Mouse (Mus musculus): Measurements from ENCODE around the gene Lst1.
"Not testable (repeated sequence)": the region's sequence is repeated elsewhere in the genome, so short reads cannot be mapped to it uniquely, and the experiment has no call there.

Lst1 gene

GRCm38 (mm10) chr17:35187959-35188610 is at the start of gene Lst1:
Lst1 (minus strand) TSS chr17:35188439.
- no peak for DNase-seq (ENCODE audit: low spot score in 2 of 2)

- DNase-seq (ENCODE audit: low spot score in 2 of 2): no peak
These were observed 49.3 kb upstream of the Lst1 start for GRCm38 (mm10) chr17:35237504-35237903.

GRCm38 (mm10) chr17:35236996-35237395 is 48.8 kb upstream of the Lst1 start:
- DNase-seq (ENCODE audit: low spot score in 2 of 2): no peak

GRCm38 (mm10) chr17:35236390-35236746 is 48.1 kb upstream of the Lst1 start:
- peak; percentile 100 for DNase-seq (ENCODE audit: low spot score in 2 of 2)

DNA sequence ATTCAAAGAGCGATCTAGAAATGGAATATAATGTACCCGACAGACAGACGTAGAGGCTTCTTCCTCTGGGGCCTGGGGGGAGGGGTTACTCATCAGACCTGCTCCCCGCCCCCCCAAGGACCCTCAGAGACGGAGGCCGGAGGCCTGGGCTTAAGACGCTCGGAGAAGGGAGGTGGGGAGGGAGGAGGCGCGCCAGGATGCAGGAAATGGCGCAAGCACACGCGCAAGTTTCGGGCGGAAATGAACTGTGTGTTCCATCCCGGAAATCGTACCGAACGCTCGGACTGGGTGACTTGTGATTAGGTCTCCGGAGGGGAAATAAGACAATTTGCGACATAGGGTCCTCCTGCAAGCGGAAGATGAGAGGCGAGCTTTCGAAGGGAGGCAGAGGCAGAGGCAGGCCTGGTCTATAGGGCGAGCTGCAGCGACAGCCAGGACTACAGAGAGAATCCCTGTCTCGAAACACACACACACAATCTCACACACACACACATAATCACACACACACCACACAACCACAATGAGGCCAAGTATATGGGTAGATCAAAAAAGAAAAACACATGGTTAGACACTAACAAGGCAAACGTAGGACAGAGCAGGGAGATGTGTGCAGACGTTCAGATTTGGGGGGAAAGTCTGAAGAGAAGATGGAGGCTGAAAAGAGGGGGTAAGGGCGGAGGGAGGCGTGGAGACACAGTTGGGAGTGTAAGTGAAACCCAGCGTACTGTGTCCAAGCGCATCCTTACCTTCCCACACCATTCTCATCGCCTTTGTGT is 47.6 kb upstream of the Lst1 start, which contains the start of gene Nfkbil1:
Nfkbil1 (minus strand) TSS at position 179 of the 776 bp plus-strand sequence.
- DNase-seq (ENCODE audit: low spot score in 2 of 2): peak; percentile 81

DNA sequence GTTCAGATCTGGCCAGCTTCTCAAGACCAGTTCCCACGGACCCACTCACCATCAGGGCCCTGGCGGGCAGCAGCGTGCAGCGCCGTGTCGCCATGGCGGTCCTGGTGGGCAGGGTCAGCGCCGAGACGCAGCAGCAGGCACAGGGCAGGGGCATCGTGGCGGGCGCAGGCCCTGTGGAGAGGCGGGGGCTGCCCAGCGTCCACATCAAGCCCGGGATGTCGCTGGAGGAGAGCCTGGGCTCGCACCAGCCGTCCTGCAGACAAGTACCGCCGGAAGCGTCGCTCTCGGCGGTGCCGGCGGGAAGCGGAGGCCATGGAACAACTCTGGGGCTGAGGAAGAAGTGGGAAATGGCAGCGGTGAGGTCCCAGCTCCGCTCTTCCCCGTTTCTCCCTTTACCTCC is 46.7 kb upstream of the Lst1 start:
- DNase-seq (ENCODE audit: low spot score in 2 of 2): no peak

- not testable (repeated sequence) for DNase-seq (ENCODE audit: low spot score in 2 of 2)
These were observed 45.9 kb upstream of the Lst1 start for GRCm38 (mm10) chr17:35234090-35234489.

GRCm38 (mm10) chr17:35233114-35233980 is 45.1 kb upstream of the Lst1 start, which contains the start of gene Atp6v1g2:
Atp6v1g2 (plus strand) TSS chr17:35233660.
- no peak for DNase-seq (ENCODE audit: low spot score in 2 of 2)

DNA sequence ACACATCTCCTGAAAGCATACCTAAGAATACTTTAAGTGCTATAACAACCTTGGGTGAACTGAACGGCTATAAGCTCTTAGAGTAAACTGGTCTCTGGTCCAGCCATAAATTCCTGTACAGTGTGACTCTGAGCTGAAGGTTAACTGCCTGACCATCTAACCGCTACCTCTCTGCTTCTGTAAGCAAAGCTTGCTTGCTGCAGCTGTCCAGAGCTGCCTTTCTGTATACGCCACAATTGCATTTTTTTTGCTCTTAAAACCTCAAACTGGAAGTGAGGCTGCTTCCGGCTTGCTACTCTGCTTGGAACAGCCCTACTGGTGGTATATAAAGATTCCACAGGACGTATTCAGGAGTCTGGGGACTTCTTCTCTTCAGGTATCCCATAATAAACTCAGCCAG is 44.4 kb upstream of the Lst1 start:
- no peak for DNase-seq (ENCODE audit: low spot score in 2 of 2)

- DNase-seq (ENCODE audit: low spot score in 2 of 2): peak; percentile 81 to 86
These were observed 43.8 kb upstream of the Lst1 start for GRCm38 (mm10) chr17:35232043-35232442.

DNA sequence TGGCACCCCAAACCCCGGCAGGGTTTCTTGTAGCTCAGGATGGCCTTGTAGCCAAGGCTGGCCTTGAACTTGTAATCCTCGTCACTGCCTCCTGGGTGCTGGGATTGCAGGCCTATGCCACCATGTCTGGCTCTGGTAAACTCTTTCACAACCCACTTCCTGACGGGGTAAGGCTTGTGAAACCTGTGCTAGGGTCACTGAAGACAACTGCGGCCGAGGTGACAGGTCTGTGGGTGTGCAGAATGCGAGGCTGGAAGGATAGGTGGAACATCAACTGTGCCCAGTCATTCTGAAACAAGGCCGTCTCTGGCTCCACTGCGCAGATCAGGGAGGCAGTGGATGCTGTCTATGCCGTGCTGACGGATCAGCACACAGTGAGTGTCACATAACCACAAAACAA is 42.8 kb upstream of the Lst1 start:
- DNase-seq (ENCODE audit: low spot score in 2 of 2): no peak

- no peak for DNase-seq (ENCODE audit: low spot score in 2 of 2)
These were observed 38.4 kb upstream of the Lst1 start for GRCm38 (mm10) chr17:35226561-35227046.

DNA sequence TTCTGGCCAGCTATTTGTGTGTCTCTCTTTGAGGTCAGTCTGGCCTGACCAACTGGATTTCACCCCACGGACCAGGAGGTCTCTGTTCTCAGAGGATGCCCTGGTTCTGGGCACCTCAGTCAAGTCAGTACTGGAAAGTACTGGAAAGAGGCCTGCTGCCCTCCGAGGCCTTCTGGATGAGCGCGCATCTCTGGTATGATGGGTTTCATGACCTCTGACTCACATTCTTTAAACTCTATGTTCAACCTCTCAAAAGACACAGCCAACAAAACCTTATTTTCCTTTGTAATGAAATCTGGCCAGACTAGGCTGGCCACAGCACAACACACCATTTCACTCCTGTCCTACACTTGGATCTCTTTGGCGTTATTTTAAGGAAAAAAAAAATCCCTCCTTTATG is 37.2 kb upstream of the Lst1 start:
- DNase-seq (ENCODE audit: low spot score in 2 of 2): no peak

DNA sequence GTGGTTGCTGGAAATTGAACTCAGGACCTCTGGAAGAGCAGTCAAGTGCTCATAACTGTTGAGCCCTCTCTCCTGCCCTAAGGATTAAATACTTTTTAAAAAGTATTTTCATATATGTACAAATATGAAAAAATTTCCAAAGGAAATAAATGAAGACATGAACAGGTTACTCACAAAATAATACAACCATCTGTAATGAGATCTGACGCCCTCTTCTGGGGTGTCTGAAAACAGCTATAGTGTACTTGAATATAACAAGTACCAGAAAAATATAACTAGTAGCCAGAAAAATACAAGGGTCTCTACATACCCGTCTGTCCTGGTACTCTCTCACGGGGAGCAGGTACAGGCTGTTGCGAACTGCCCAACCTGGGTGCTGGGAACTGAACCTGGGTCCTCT is 36.4 kb upstream of the Lst1 start:
- DNase-seq (ENCODE audit: low spot score in 2 of 2): no peak

GRCm38 (mm10) chr17:35222299-35222698 is 34.1 kb upstream of the Lst1 start:
- DNase-seq (ENCODE audit: low spot score in 2 of 2): no peak

DNA sequence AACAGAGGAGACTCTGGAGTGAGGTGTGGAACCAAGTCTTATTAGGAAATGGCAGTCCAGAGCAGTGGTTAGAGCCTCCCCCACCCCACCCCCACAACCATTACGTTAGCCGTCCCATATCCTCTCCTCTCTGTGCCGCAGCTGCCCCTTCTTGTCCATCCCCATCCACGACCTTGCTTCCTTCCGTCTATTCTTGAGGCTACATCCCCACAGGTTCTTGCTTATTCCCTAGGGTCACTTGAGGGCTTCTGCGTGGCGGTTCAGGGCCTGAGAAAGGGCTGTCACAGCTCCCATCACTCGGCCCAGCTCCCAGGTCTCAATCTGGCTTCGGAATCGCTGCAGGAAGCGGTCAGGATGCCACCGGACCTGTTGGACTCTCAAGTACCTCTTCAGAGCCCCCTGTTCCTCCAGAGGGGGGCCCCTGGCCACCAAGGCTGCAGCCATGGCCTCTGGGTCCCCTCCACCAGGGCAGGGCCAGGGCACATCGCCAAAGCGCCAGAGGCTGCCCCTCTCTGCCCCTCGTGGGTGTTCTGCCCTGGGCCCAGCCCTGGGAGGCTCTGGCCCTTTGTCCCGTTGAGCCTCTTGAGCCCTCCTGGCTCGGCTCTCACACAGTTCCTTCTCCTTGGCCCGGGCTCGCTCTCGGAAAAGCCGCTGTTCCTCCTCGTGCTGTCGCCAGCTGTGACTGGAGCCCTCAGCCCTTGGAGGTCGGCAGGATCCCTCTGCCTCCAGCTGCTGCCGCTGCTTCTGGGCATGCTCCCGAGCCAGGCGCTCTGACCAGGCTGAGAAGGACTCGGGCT is 32.1 kb upstream of the Lst1 start, which contains the start of gene Gm16181:
Gm16181 (plus strand) TSS at position 679 of the 797 bp plus-strand sequence.
- DNase-seq (ENCODE audit: low spot score in 2 of 2): no peak

DNA sequence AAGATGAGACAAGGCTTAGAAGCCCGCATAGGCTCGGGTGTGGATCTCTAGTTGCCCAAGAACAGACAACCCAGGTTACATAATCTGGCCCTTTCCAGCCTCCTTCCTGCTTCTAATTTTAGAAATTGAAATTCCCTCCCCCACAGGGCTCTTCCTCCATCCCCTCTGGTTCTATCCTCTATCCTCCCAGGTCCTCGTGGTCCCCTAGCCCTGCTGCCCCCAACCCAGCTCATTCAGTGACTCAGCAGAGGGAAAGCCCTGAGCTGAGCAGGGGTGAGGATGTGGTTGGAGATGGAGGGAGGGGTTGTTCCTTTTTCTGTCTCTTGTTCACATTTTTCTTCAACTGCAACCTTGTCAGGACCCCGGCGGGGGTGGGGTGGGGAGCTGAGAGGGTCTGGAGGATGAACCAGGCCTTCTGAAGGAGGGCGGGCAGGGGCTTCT is 31.4 kb upstream of the Lst1 start:
- DNase-seq (ENCODE audit: low spot score in 2 of 2): no peak

DNA sequence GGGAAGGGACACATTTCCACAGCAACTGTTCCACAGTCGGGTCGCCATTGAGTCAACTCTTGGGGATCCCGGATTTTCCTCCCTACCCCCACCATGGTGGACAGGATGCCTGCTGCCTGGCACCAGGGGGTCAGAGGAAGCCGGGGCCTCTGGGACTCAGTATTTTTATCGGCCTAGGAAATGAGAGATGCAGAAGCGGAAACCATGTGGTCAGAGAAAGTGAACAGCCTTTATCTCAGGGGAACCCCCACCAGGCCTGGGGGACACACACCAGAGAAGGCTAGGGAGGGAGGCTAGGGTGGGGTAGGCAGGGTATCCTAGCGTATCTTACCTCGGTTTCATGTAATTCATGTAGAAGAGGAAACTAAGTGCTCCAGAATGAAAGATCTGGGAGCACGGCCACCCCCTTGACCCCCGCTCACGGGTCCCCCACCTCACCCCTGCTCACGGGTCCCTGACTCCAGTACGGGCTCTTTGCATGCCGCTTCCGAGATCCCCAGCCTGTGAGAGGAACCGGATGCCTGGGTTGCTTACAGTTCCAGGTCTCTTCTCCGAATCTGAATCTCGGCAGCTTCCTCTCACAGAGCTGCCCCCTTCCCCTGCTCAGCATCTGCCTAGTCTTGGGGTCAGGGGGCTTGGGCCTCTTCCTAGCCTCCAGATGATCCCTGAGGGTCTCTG is 30.4 kb upstream of the Lst1 start:
- DNase-seq (ENCODE audit: low spot score in 2 of 2): no peak

DNA sequence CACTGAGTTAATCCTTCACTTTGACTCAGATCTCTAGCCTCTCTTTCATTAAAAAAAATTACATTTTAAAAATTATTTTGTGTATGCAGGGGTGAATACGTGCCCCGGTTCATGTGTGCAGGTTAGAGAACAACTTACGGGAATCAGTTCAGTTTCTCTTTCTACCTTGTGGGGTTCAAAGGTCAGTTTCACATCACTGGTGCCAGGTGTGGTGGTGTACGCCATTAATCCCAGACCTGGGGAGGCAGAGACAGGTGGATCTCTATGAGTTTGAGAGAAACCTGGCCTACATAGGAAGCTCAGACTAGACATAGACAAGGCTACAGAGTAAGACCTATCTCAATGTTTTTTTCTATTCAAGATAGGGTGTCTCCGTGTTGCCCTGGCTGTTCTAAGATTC is 24.8 kb upstream of the Lst1 start:
- no peak for DNase-seq (ENCODE audit: low spot score in 2 of 2)

GRCm38 (mm10) chr17:35210593-35210992 is 22.4 kb upstream of the Lst1 start:
- DNase-seq (ENCODE audit: low spot score in 2 of 2): no peak
